Mouse (Mus musculus) embryonic fibroblast, embryonic 13.5 days (primary cell): ENCODE measurements around the gene Olfr1387.
"Not testable (repeated sequence)": the region's sequence is repeated elsewhere in the genome, so short reads cannot be mapped to it uniquely, and the experiment has no call there.

Experiments
- CTCF ChIP-seq: IDR thresholded peaks from 2 replicates; pipeline ENCODE4 v1.5.1; 2011; ENCODE audit warnings: mild to moderate bottlenecking, control low read depth, low read length, moderate library complexity, borderline replicate concordance; ENCODE audit not compliant: insufficient read depth
- POLR2A ChIP-seq: IDR thresholded peaks from 2 replicates; pipeline ENCODE4 v1.6.1; 2011; ENCODE audit warnings: low read depth, mild to moderate bottlenecking, control low read depth, low read length, moderate library complexity

- TF ChIP-seq POLR2A, CTCF: not testable (repeated sequence)
Measured at GRCm38 (mm10) chr11:49464746-49465145, 9.6 kb downstream of the Olfr1387 start, which contains the start of gene Olfr1386.
